Comparison of ENCODE assay signal across 34 mouse cellular contexts in genomic region chr17:47669166-47669565, GRCm38 (mm10). TPM values are rescaled to one million over a fixed set of nuclear protein-coding genes. Genes with fewer than 3 reads are reported as not detected.
DNase-seq lines count a peak whose midpoint lies in the region; ATAC-seq and TF ChIP-seq lines count a peak whose summit lies in the region.
"Had no signal": no experiment of that assay in that cellular context is flagged by ENCODE, and none has a peak within 500 bp of the region (broad histone marks: within the 10 kb centered on the region; RNA-seq: fewer than 3 reads in every experiment).

No protein-coding gene starts in this region.

- H3K9ac ChIP-seq in forebrain, embryonic 13.5 days: no peak overlapping the region
- H3K9ac ChIP-seq in forebrain, embryonic 11.5 days (ENCODE audit: low read length): no peak overlapping the region
- no peak overlapping the region for H3K9ac ChIP-seq in hindbrain, postnatal 0 days (replicated peaks; ENCODE audit: low read length)
- H3K9ac ChIP-seq in hindbrain, embryonic 14.5 days: no peak overlapping the region
- H3K9ac ChIP-seq in midbrain, embryonic 15.5 days: no peak overlapping the region
- no peak overlapping the region for H3K9ac ChIP-seq in midbrain, embryonic 11.5 days (ENCODE audit: low read length)
- H3K9ac ChIP-seq in midbrain, postnatal 0 days (replicated peaks; ENCODE audit: low read length, poor library complexity, severe bottlenecking): no peak overlapping the region
- H3K9ac ChIP-seq: embryonic facial prominence, embryonic 15.5 days; liver, embryonic 13.5 days; lung, embryonic 15.5 days; neural tube, embryonic 15.5 days had no signal

- H3K27ac ChIP-seq in forebrain, embryonic 13.5 days: no peak overlapping the region
- H3K27ac ChIP-seq in forebrain, embryonic 11.5 days (ENCODE audit: low read depth, low read length): no peak overlapping the region
- H3K27ac ChIP-seq in hindbrain, postnatal 0 days: no peak overlapping the region
- H3K27ac ChIP-seq in hindbrain, embryonic 14.5 days: no peak overlapping the region
- 0 out of 2 replicates have a peak overlapping the region, but pooled peaks have one; percentile 27 for H3K27ac ChIP-seq in midbrain, embryonic 15.5 days
- no peak overlapping the region for H3K27ac ChIP-seq in midbrain, embryonic 11.5 days (ENCODE audit: low read depth, low read length)
- no peak overlapping the region for H3K27ac ChIP-seq in midbrain, postnatal 0 days (ENCODE audit: low read depth, low read length)
- H3K27ac ChIP-seq: embryonic facial prominence, embryonic 10.5 days; embryonic facial prominence, embryonic 15.5 days; kidney, postnatal 0 days; liver, embryonic 13.5 days; lung, embryonic 15.5 days; neural tube, embryonic 15.5 days had no signal

- peaks cover 18% of the 10 kb centered on the region for H3K4me1 ChIP-seq in forebrain, embryonic 13.5 days
- H3K4me1 ChIP-seq in forebrain, embryonic 11.5 days (replicated peaks; ENCODE audit: control insufficient read depth, insufficient read depth, low read length): peaks cover 9% of the 10 kb centered on the region
- 0 out of 2 replicates have a peak, but pooled peaks cover 5% of the 10 kb centered on the region for H3K4me1 ChIP-seq in hindbrain, postnatal 0 days (ENCODE audit: insufficient read depth, low read length)
- peaks cover 13% of the 10 kb centered on the region for H3K4me1 ChIP-seq in hindbrain, embryonic 14.5 days (replicated peaks; ENCODE audit: control insufficient read depth, insufficient read depth, low read length)
- H3K4me1 ChIP-seq in midbrain, embryonic 15.5 days: peaks cover 18% of the 10 kb centered on the region
- H3K4me1 ChIP-seq in midbrain, embryonic 11.5 days (ENCODE audit: control insufficient read depth, insufficient read depth, low read length): peaks cover 11% of the 10 kb centered on the region
- peaks cover 4% of the 10 kb centered on the region; the same call in 1 of the 2 replicates for H3K4me1 ChIP-seq in midbrain, postnatal 0 days (ENCODE audit: insufficient read depth, low read length)

- TF ChIP-seq CTCF in hindbrain, postnatal 0 days (IDR thresholded peaks at IDR 0.05; ENCODE audit: low read depth): no peak
- TF ChIP-seq CTCF in midbrain, postnatal 0 days (IDR thresholded peaks at IDR 0.05): no peak

- 49% methylated on average over 4 of the region's 4 CpGs for WGBS in forebrain, embryonic 13.5 days
- WGBS in forebrain, embryonic 11.5 days: 74% methylated on average over 4 of the region's 4 CpGs
- WGBS in hindbrain, postnatal 0 days: 42% methylated on average over 4 of the region's 4 CpGs
- WGBS in hindbrain, embryonic 14.5 days: 44% methylated on average over 4 of the region's 4 CpGs
- WGBS in midbrain, embryonic 15.5 days: 39% methylated on average over 4 of the region's 4 CpGs
- WGBS in midbrain, embryonic 11.5 days: 82% methylated on average over 4 of the region's 4 CpGs
- 35% methylated on average over 4 of the region's 4 CpGs for WGBS in midbrain, postnatal 0 days

- H3K36me3 ChIP-seq in forebrain, embryonic 13.5 days (ENCODE audit: poor library complexity, severe bottlenecking): peaks cover 13% of the 10 kb centered on the region
- no peaks in the 10 kb centered on the region for H3K36me3 ChIP-seq in forebrain, embryonic 11.5 days (ENCODE audit: control insufficient read depth, insufficient read depth, low read length)
- H3K36me3 ChIP-seq in hindbrain, postnatal 0 days (ENCODE audit: insufficient read depth, low read length): no peaks in the 10 kb centered on the region
- no peaks in the 10 kb centered on the region; the same call in 1 of the 2 replicates for H3K36me3 ChIP-seq in hindbrain, embryonic 14.5 days (replicated peaks; ENCODE audit: control insufficient read depth, insufficient read depth)
- no peaks in the 10 kb centered on the region for H3K36me3 ChIP-seq in midbrain, embryonic 15.5 days (replicated peaks)
- H3K36me3 ChIP-seq in midbrain, embryonic 11.5 days (ENCODE audit: control insufficient read depth, insufficient read depth, low read length): 0 out of 2 replicates have a peak, but pooled peaks cover 3% of the 10 kb centered on the region
- H3K36me3 ChIP-seq in midbrain, postnatal 0 days (ENCODE audit: insufficient read depth, low read length): peaks cover 6% of the 10 kb centered on the region
- H3K36me3 ChIP-seq: embryonic facial prominence, embryonic 15.5 days; lung, embryonic 15.5 days had no signal

- H3K9me3 ChIP-seq in forebrain, embryonic 13.5 days (replicated peaks): no peaks in the 10 kb centered on the region
- H3K9me3 ChIP-seq in forebrain, embryonic 11.5 days (ENCODE audit: control insufficient read depth, low read length): no peaks in the 10 kb centered on the region
- no peaks in the 10 kb centered on the region for H3K9me3 ChIP-seq in hindbrain, postnatal 0 days (ENCODE audit: low read length)
- no peaks in the 10 kb centered on the region for H3K9me3 ChIP-seq in hindbrain, embryonic 14.5 days (ENCODE audit: control insufficient read depth, low read length)
- no peaks in the 10 kb centered on the region for H3K9me3 ChIP-seq in midbrain, embryonic 15.5 days
- H3K9me3 ChIP-seq in midbrain, embryonic 11.5 days (ENCODE audit: control insufficient read depth, low read length): no peaks in the 10 kb centered on the region
- H3K9me3 ChIP-seq in midbrain, postnatal 0 days (ENCODE audit: low read length): no peaks in the 10 kb centered on the region
- H3K9me3 ChIP-seq: embryonic facial prominence, embryonic 10.5 days; embryonic facial prominence, embryonic 15.5 days; liver, embryonic 13.5 days; lung, embryonic 15.5 days; neural tube, embryonic 15.5 days had no signal

- no peak overlapping the region for H3K4me2 ChIP-seq in forebrain, embryonic 13.5 days
- no peak overlapping the region for H3K4me2 ChIP-seq in forebrain, embryonic 11.5 days (ENCODE audit: low read depth, low read length, severe bottlenecking)
- H3K4me2 ChIP-seq in hindbrain, postnatal 0 days (ENCODE audit: low read depth, low read length): no peak overlapping the region
- H3K4me2 ChIP-seq in hindbrain, embryonic 14.5 days (replicated peaks): no peak overlapping the region
- H3K4me2 ChIP-seq in midbrain, embryonic 15.5 days: no peak overlapping the region
- H3K4me2 ChIP-seq in midbrain, embryonic 11.5 days: no peak overlapping the region
- H3K4me2 ChIP-seq in midbrain, postnatal 0 days (ENCODE audit: low read depth, low read length, poor library complexity, severe bottlenecking): no peak overlapping the region
- H3K4me2 ChIP-seq: embryonic facial prominence, embryonic 15.5 days; heart, embryonic 11.5 days; liver, embryonic 13.5 days; lung, embryonic 15.5 days; neural tube, embryonic 15.5 days had no signal

- peak; percentile 69 for ATAC-seq in forebrain, embryonic 13.5 days
- no peak for ATAC-seq in forebrain, embryonic 11.5 days (replicated peaks; ENCODE audit: low FRiP score)
- ATAC-seq in hindbrain, postnatal 0 days: 0 out of 2 replicates have a peak, but pooled peaks have one; percentile 25
- ATAC-seq in hindbrain, embryonic 14.5 days (ENCODE audit: low FRiP score): no peak
- peak; percentile 73 for ATAC-seq in midbrain, embryonic 15.5 days (replicated peaks)
- no peak for ATAC-seq in midbrain, embryonic 11.5 days (ENCODE audit: low FRiP score)
- no peak for ATAC-seq in midbrain, postnatal 0 days (ENCODE audit: low FRiP score)
- ATAC-seq: activated CD4-positive, CD25-positive, alpha-beta regulatory T cell, adult 4 months; intestine, embryonic 16.5 days had no signal

- no peak overlapping the region for H3K4me3 ChIP-seq in forebrain, embryonic 13.5 days
- no peak overlapping the region for H3K4me3 ChIP-seq in forebrain, embryonic 11.5 days (ENCODE audit: low read depth, low read length)
- H3K4me3 ChIP-seq in hindbrain, postnatal 0 days (ENCODE audit: low read length): no peak overlapping the region
- no peak overlapping the region for H3K4me3 ChIP-seq in hindbrain, embryonic 14.5 days (replicated peaks; ENCODE audit: low read length)
- H3K4me3 ChIP-seq in midbrain, embryonic 15.5 days: no peak overlapping the region
- no peak overlapping the region for H3K4me3 ChIP-seq in midbrain, embryonic 11.5 days (ENCODE audit: low read depth, low read length)
- no peak overlapping the region for H3K4me3 ChIP-seq in midbrain, postnatal 0 days (ENCODE audit: low read depth, low read length)
- H3K4me3 ChIP-seq: embryonic facial prominence, embryonic 10.5 days; embryonic facial prominence, embryonic 15.5 days; liver, embryonic 13.5 days; lung, embryonic 15.5 days; neural tube, embryonic 15.5 days had no signal

- DNase-seq in forebrain, embryonic 11.5 days (ENCODE audit: low spot score): no peak
- peak; percentile 35 for DNase-seq in hindbrain, postnatal 0 days (ENCODE audit: low spot score)
- no peak for DNase-seq in hindbrain, embryonic 14.5 days (ENCODE audit: low spot score)
- no peak for DNase-seq in midbrain, embryonic 11.5 days (ENCODE audit: low spot score, missing footprints)
- DNase-seq in midbrain, postnatal 0 days (ENCODE audit: low spot score): peak; percentile 34
- no peak for DNase-seq in right cerebral cortex, postnatal 14 days
- DNase-seq: adrenal gland, adult 2 months; adrenal gland, postnatal 36 days; cerebellum, adult 8-10 months; cerebellum, postnatal 25 days; gastrocnemius, postnatal 25 days; heart, adult 11 months; heart, postnatal 36 days; kidney, adult 8-10 months; kidney, postnatal 4 days; layer of hippocampus, postnatal 36 days; left cerebral cortex, postnatal 4 days; liver, embryonic 13.5 days; retina, postnatal 1 day; spleen, adult 18-20 months; thymus, adult 2 months; thymus, postnatal 36 days had no signal

- H3K27me3 ChIP-seq in forebrain, embryonic 13.5 days: peaks cover 27% of the 10 kb centered on the region
- peaks cover 16% of the 10 kb centered on the region for H3K27me3 ChIP-seq in forebrain, embryonic 11.5 days (ENCODE audit: control insufficient read depth, insufficient read depth, low read length)
- no peaks in the 10 kb centered on the region for H3K27me3 ChIP-seq in hindbrain, postnatal 0 days (ENCODE audit: insufficient read depth, low read length)
- 0 out of 2 replicates have a peak, but pooled peaks cover 5% of the 10 kb centered on the region for H3K27me3 ChIP-seq in hindbrain, embryonic 14.5 days (ENCODE audit: control insufficient read depth, insufficient read depth, low read length)
- H3K27me3 ChIP-seq in midbrain, embryonic 15.5 days (replicated peaks): no peaks in the 10 kb centered on the region
- H3K27me3 ChIP-seq in midbrain, embryonic 11.5 days (ENCODE audit: control insufficient read depth, insufficient read depth, low read length): peaks cover 12% of the 10 kb centered on the region
- H3K27me3 ChIP-seq in midbrain, postnatal 0 days (ENCODE audit: insufficient read depth, low read length): no peaks in the 10 kb centered on the region
- H3K27me3 ChIP-seq: CH12.LX; neural tube, embryonic 15.5 days had no signal

RNA-seq across cellular contexts. Expression of gene Tomm6, which starts 19.0 kb away (rescaled TPM):
- 295 and 350 TPM in 2 replicates for polyA plus RNA-seq in forebrain, embryonic 13.5 days (2015; fragmentation: Nextera tagmentation; extraction: Ambion mirVana)
- polyA plus RNA-seq in forebrain, embryonic 11.5 days (2014; fragmentation: Nextera tagmentation; extraction: Ambion mirVana): 326 and 354 TPM in 2 replicates
- total RNA-seq in hindbrain, postnatal 0 days (2014; rRNA removed): 158 and 198 TPM in 2 replicates
- 343 and 371 TPM in 2 replicates for polyA plus RNA-seq in hindbrain, postnatal 0 days (2015; fragmentation: Nextera tagmentation; extraction: Ambion mirVana)
- polyA plus RNA-seq in hindbrain, embryonic 14.5 days (2014; fragmentation: Nextera tagmentation; extraction: Ambion mirVana): 283 and 327 TPM in 2 replicates
- polyA plus RNA-seq in midbrain, embryonic 15.5 days (2015; fragmentation: Nextera tagmentation; extraction: Ambion mirVana): 242 and 256 TPM in 2 replicates
- 359 and 375 TPM in 2 replicates for polyA plus RNA-seq in midbrain, embryonic 11.5 days (2014; fragmentation: Nextera tagmentation; extraction: Ambion mirVana)
- 117 and 136 TPM in 2 replicates for total RNA-seq in midbrain, postnatal 0 days (2014; rRNA removed)
- polyA plus RNA-seq in midbrain, postnatal 0 days (2015; fragmentation: Nextera tagmentation; extraction: Ambion mirVana): 334 and 339 TPM in 2 replicates

RNA-seq across cellular contexts. Expression of gene Frs3, which starts 19.7 kb away (rescaled TPM):
- 11.6 and 11.8 TPM in 2 replicates for polyA plus RNA-seq in forebrain, embryonic 13.5 days (2015; fragmentation: Nextera tagmentation; extraction: Ambion mirVana)
- 8.3 and 8.4 TPM in 2 replicates for polyA plus RNA-seq in forebrain, embryonic 11.5 days (2014; fragmentation: Nextera tagmentation; extraction: Ambion mirVana)
- total RNA-seq in hindbrain, postnatal 0 days (2014; rRNA removed): 143 and 153 TPM in 2 replicates
- 55.1 and 58.8 TPM in 2 replicates for polyA plus RNA-seq in hindbrain, postnatal 0 days (2015; fragmentation: Nextera tagmentation; extraction: Ambion mirVana)
- polyA plus RNA-seq in hindbrain, embryonic 14.5 days (2014; fragmentation: Nextera tagmentation; extraction: Ambion mirVana): 42.3 and 44.4 TPM in 2 replicates
- polyA plus RNA-seq in midbrain, embryonic 15.5 days (2015; fragmentation: Nextera tagmentation; extraction: Ambion mirVana): 46.7 and 49.0 TPM in 2 replicates
- 7.0 and 9.3 TPM in 2 replicates for polyA plus RNA-seq in midbrain, embryonic 11.5 days (2014; fragmentation: Nextera tagmentation; extraction: Ambion mirVana)
- 128 and 165 TPM in 2 replicates for total RNA-seq in midbrain, postnatal 0 days (2014; rRNA removed)
- polyA plus RNA-seq in midbrain, postnatal 0 days (2015; fragmentation: Nextera tagmentation; extraction: Ambion mirVana): 68.9 and 75.7 TPM in 2 replicates
- polyA plus RNA-seq: activated CD4-positive, CD25-positive, alpha-beta regulatory T cell, adult 4 months had no signal

RNA-seq across cellular contexts. Expression of gene Gm21981, which starts 25.1 kb away (rescaled TPM):
- polyA plus RNA-seq in forebrain, embryonic 13.5 days (2015; fragmentation: Nextera tagmentation; extraction: Ambion mirVana): 0.21 and 0.54 TPM in 2 replicates
- 1.4 and 1.6 TPM in 2 replicates for polyA plus RNA-seq in forebrain, embryonic 11.5 days (2014; fragmentation: Nextera tagmentation; extraction: Ambion mirVana)
- 5.5 and 8.3 TPM in 2 replicates for total RNA-seq in hindbrain, postnatal 0 days (2014; rRNA removed)
- polyA plus RNA-seq in hindbrain, postnatal 0 days (2015; fragmentation: Nextera tagmentation; extraction: Ambion mirVana): 0.79 and 0.85 TPM in 2 replicates
- polyA plus RNA-seq in hindbrain, embryonic 14.5 days (2014; fragmentation: Nextera tagmentation; extraction: Ambion mirVana): 4.8 and 7.1 TPM in 2 replicates
- polyA plus RNA-seq in midbrain, embryonic 15.5 days (2015; fragmentation: Nextera tagmentation; extraction: Ambion mirVana): 0.79 and 1.0 TPM in 2 replicates
- 1.7 and 2.3 TPM in 2 replicates for polyA plus RNA-seq in midbrain, embryonic 11.5 days (2014; fragmentation: Nextera tagmentation; extraction: Ambion mirVana)
- 5.2 and 5.8 TPM in 2 replicates for total RNA-seq in midbrain, postnatal 0 days (2014; rRNA removed)
- 0.56 and 0.90 TPM in 2 replicates for polyA plus RNA-seq in midbrain, postnatal 0 days (2015; fragmentation: Nextera tagmentation; extraction: Ambion mirVana)
- polyA plus RNA-seq: activated CD4-positive, CD25-positive, alpha-beta regulatory T cell, adult 4 months had no signal

RNA-seq across cellular contexts. Expression of gene Prickle4, which starts 25.4 kb away (rescaled TPM):
- not detected in 2 replicates for polyA plus RNA-seq in forebrain, embryonic 13.5 days (2015; fragmentation: Nextera tagmentation; extraction: Ambion mirVana)
- polyA plus RNA-seq in forebrain, embryonic 11.5 days (2014; fragmentation: Nextera tagmentation; extraction: Ambion mirVana): 0.80 and 1.3 TPM in 2 replicates
- total RNA-seq in hindbrain, postnatal 0 days (2014; rRNA removed): 2.2 TPM in 1 of 2 replicates, not detected in the other
- polyA plus RNA-seq in hindbrain, postnatal 0 days (2015; fragmentation: Nextera tagmentation; extraction: Ambion mirVana): 1.5 and 1.8 TPM in 2 replicates
- polyA plus RNA-seq in hindbrain, embryonic 14.5 days (2014; fragmentation: Nextera tagmentation; extraction: Ambion mirVana): 2.1 and 2.2 TPM in 2 replicates
- 0.80 and 1.3 TPM in 2 replicates for polyA plus RNA-seq in midbrain, embryonic 15.5 days (2015; fragmentation: Nextera tagmentation; extraction: Ambion mirVana)
- 0.72 and 2.1 TPM in 2 replicates for polyA plus RNA-seq in midbrain, embryonic 11.5 days (2014; fragmentation: Nextera tagmentation; extraction: Ambion mirVana)
- 2.5 and 3.2 TPM in 2 replicates for total RNA-seq in midbrain, postnatal 0 days (2014; rRNA removed)
- polyA plus RNA-seq in midbrain, postnatal 0 days (2015; fragmentation: Nextera tagmentation; extraction: Ambion mirVana): 2.2 and 3.2 TPM in 2 replicates
- total RNA-seq: megakaryocyte-erythroid progenitor cell, adult 5-6 weeks had no signal
- polyA plus RNA-seq: activated CD4-positive, CD25-positive, alpha-beta regulatory T cell, adult 4 months; embryonic facial prominence, embryonic 10.5 days; liver, embryonic 13.5 days had no signal

RNA-seq across cellular contexts. Expression of gene Usp49, which starts 38.7 kb away (rescaled TPM):
- 10.2 and 11.2 TPM in 2 replicates for polyA plus RNA-seq in forebrain, embryonic 13.5 days (2015; fragmentation: Nextera tagmentation; extraction: Ambion mirVana)
- 7.2 and 8.1 TPM in 2 replicates for polyA plus RNA-seq in forebrain, embryonic 11.5 days (2014; fragmentation: Nextera tagmentation; extraction: Ambion mirVana)
- 20.7 and 25.5 TPM in 2 replicates for total RNA-seq in hindbrain, postnatal 0 days (2014; rRNA removed)
- polyA plus RNA-seq in hindbrain, postnatal 0 days (2015; fragmentation: Nextera tagmentation; extraction: Ambion mirVana): 4.2 and 4.9 TPM in 2 replicates
- polyA plus RNA-seq in hindbrain, embryonic 14.5 days (2014; fragmentation: Nextera tagmentation; extraction: Ambion mirVana): 6.7 and 7.6 TPM in 2 replicates
- polyA plus RNA-seq in midbrain, embryonic 15.5 days (2015; fragmentation: Nextera tagmentation; extraction: Ambion mirVana): 9.0 and 9.5 TPM in 2 replicates
- polyA plus RNA-seq in midbrain, embryonic 11.5 days (2014; fragmentation: Nextera tagmentation; extraction: Ambion mirVana): 6.3 and 8.0 TPM in 2 replicates
- 24.3 and 24.4 TPM in 2 replicates for total RNA-seq in midbrain, postnatal 0 days (2014; rRNA removed)
- polyA plus RNA-seq in midbrain, postnatal 0 days (2015; fragmentation: Nextera tagmentation; extraction: Ambion mirVana): 3.7 and 3.9 TPM in 2 replicates

Comparison
In these comparisons a context has a peak if more than half of its experiments do, and no peak if none do; other contexts are left out.
1. ATAC-seq: peak in forebrain, embryonic 13.5 days (single experiment), hindbrain, postnatal 0 days (single experiment) and midbrain, embryonic 15.5 days (single experiment); none in forebrain, embryonic 11.5 days (single experiment), hindbrain, embryonic 14.5 days (single experiment), midbrain, embryonic 11.5 days (single experiment) and midbrain, postnatal 0 days (single experiment).
2. DNase-seq: peak in hindbrain, postnatal 0 days (single experiment) and midbrain, postnatal 0 days (single experiment); none in forebrain, embryonic 11.5 days (single experiment), hindbrain, embryonic 14.5 days (single experiment), midbrain, embryonic 11.5 days (single experiment) and right cerebral cortex, postnatal 14 days (single experiment).